Mouse (Mus musculus) myocyte (in vitro differentiated cells): ENCODE measurements around the gene Rgcc.

Experiments used
- MYOD1 ChIP-seq, 3 experiments: IDR thresholded peaks; one replicate each; pipeline ENCODE4 v1.6.1; 2011; ENCODE audit warnings: control low read depth in 2 of 3, low read depth in 2 of 3, mild to moderate bottlenecking in 2 of 3, moderate library complexity in 1 of 3; ENCODE audit not compliant: insufficient read length in 2 of 3, control insufficient read depth in 1 of 3
- MYOG ChIP-seq, 3 experiments: IDR thresholded peaks; one replicate each; pipeline ENCODE4 v1.6.1; 2011; ENCODE audit warnings: control low read depth in 2 of 3, low read depth in 2 of 3, mild to moderate bottlenecking in 2 of 3; ENCODE audit not compliant: insufficient read length in 2 of 3, control insufficient read depth in 1 of 3, insufficient read depth in 1 of 3
- POLR2A ChIP-seq: IDR thresholded peaks from one replicate; pipeline ENCODE4 v1.6.1; 2011; ENCODE audit warnings: low read depth, mild to moderate bottlenecking, control low read depth, moderate library complexity; ENCODE audit not compliant: insufficient read length
- POLR2AphosphoS2 ChIP-seq: IDR thresholded peaks from one replicate; pipeline ENCODE4 v1.6.1; 2011; ENCODE audit warnings: low read depth, control low read depth; ENCODE audit not compliant: insufficient read length
- USF1 ChIP-seq: IDR thresholded peaks from one replicate; pipeline ENCODE4 v1.6.1; 2011; ENCODE audit warnings: low read depth, mild to moderate bottlenecking, control low read depth, moderate library complexity

DNA sequence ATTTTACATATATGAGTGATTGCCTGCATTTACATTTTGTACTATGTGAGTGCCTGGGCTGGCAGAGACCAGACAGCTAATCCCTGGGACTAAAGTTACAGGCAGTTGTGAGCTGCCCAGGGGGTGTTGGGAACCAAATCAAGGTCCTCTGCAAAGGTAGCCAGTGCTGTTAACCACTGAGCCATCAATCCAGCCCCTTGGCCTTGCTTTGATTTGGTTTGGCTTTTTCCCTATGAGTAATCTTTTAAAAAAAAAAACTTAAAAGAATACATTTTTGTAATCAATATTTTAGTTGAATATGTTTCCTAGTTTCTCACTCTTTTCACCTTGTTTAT, 59.1 kb downstream of the Rgcc start:
- no peak for TF ChIP-seq POLR2A
- no peak for TF ChIP-seq POLR2AphosphoS2
- no peak for TF ChIP-seq USF1
- no peak for TF ChIP-seq MYOG (IDR thresholded peaks at IDR 0.05; ENCODE audit: control insufficient read depth in 1 of 3, insufficient read depth in 1 of 3, insufficient read length in 2 of 3, low read depth in 2 of 3)
- TF ChIP-seq MYOD1 (IDR thresholded peaks at IDR 0.05; ENCODE audit: control insufficient read depth in 1 of 3, insufficient read length in 2 of 3, low read depth in 2 of 3), result no peak
